Mouse (Mus musculus) lung, embryonic 15.5 days (tissue): ENCODE measurements around the gene S100a10. TPM values are rescaled to one million over a fixed set of nuclear protein-coding genes. Genes with fewer than 3 reads are reported as not detected.

Experiments
- ATAC-seq: fragments of 200-750 bp; cut with Nextera tagmentation; 2 replicates; pipeline ENCODE4 v1.8.0; 2017; ENCODE audit warnings: moderate number of reproducible peaks, borderline replicate concordance; ENCODE audit not compliant: low FRiP score, low TSS enrichment; ENCODE audit errors: extremely low read depth
- H3K27ac ChIP-seq: fragments of 300-500 bp; sonication (generic); 2 replicates; pipeline ENCODE4 v1.5.1; 2015; ENCODE audit warnings: moderate library complexity, mild to moderate bottlenecking, inconsistent platforms
- H3K27me3 ChIP-seq: fragments of 300-500 bp; sonication (generic); 2 replicates; pipeline ENCODE4 v1.6.1; 2015; ENCODE audit warnings: inconsistent platforms
- H3K36me3 ChIP-seq: fragments of 300-500 bp; sonication (generic); 2 replicates; pipeline ENCODE4 v1.6.1; 2015; ENCODE audit warnings: inconsistent platforms
- H3K4me1 ChIP-seq: fragments of 300-500 bp; sonication (generic); 2 replicates; pipeline ENCODE4 v1.6.1; 2015; ENCODE audit warnings: inconsistent platforms
- H3K4me2 ChIP-seq: fragments of 300-500 bp; sonication (generic); 2 replicates; pipeline ENCODE4 v1.6.1; 2015; ENCODE audit warnings: inconsistent platforms, mild to moderate bottlenecking, moderate library complexity
- H3K4me3 ChIP-seq: fragments of 300-500 bp; sonication (generic); 2 replicates; pipeline ENCODE4 v1.5.1; 2015; ENCODE audit warnings: mild to moderate bottlenecking, inconsistent platforms
- H3K9ac ChIP-seq: fragments of 300-500 bp; sonication (generic); 2 replicates; pipeline ENCODE4 v1.6.1; 2015; ENCODE audit warnings: inconsistent platforms
- H3K9me3 ChIP-seq: fragments of 300-500 bp; sonication (generic); 2 replicates; pipeline ENCODE4 v1.6.1; 2016; ENCODE audit warnings: inconsistent platforms
- WGBS: fragments of 180-500 bp; shearing (Covaris S2); methylation state at CpG from one replicate; pipeline ENCODE4 v1.1.7; 2015; 5-methylcytosine and 5-hydroxymethylcytosine counted together
- polyA plus RNA-seq: library from polyadenylated mRNA; unstranded; fragments of >200 nt; fragmentation: Nextera tagmentation; extraction: Ambion mirVana; gene quantifications from 2 replicates; pipeline ENCODE4 v1.2.1, GENCODE M21; 2015

Gene S100a10
- polyA plus RNA-seq, 1 experiment from 2014 or later, result 277 TPM

GRCm38 (mm10) chr3:93563216-93563615 is 8.3 kb downstream of the S100a10 start:
- Histone ChIP-seq H3K27me3 (no peaks in the 10 kb centered on the region), H3K4me2 (no peak overlapping the region), H3K4me1 (peaks cover 3% of the 10 kb centered on the region; the same call in 1 of the 2 replicates), H3K4me3 (no peak overlapping the region), H3K27ac (no peak overlapping the region), H3K9ac (no peak overlapping the region), H3K9me3 (no peaks in the 10 kb centered on the region), H3K36me3 (peaks cover 30% of the 10 kb centered on the region)
- 96% methylated on average over 4 of the region's 4 CpGs for WGBS
- ATAC-seq, result no peak

GRCm38 (mm10) chr3:93566892-93567291 is 12.0 kb downstream of the S100a10 start:
- Histone ChIP-seq H3K4me2 (no peak overlapping the region), H3K27me3 (no peaks in the 10 kb centered on the region), H3K4me1 (0 out of 2 replicates have a peak, but pooled peaks cover 3% of the 10 kb centered on the region), H3K9me3 (no peaks in the 10 kb centered on the region), H3K36me3 (peaks cover 20% of the 10 kb centered on the region), H3K27ac (no peak overlapping the region), H3K4me3 (no peak overlapping the region), H3K9ac (no peak overlapping the region)
- 83% methylated on average over 3 of the region's 3 CpGs for WGBS
- no peak for ATAC-seq

GRCm38 (mm10) chr3:93567721-93568120 is 12.8 kb downstream of the S100a10 start:
- ATAC-seq, result no peak
- 86% methylated on average over 6 of the region's 6 CpGs for WGBS
- no peak overlapping the region for H3K4me2 ChIP-seq

GRCm38 (mm10) chr3:93568428-93569040 is 13.7 kb downstream of the S100a10 start:
- H3K36me3 ChIP-seq, result peaks cover 9% of the 10 kb centered on the region
- no peak overlapping the region for H3K9ac ChIP-seq
- H3K27ac ChIP-seq, result peak overlapping the region; percentile 63
- no peaks in the 10 kb centered on the region for H3K9me3 ChIP-seq
- no peak overlapping the region for H3K4me3 ChIP-seq
- 43% methylated on average over 7 of the region's 7 CpGs for WGBS
- ATAC-seq, result peak; percentile 77; the same call in 1 of the 2 replicates
- H3K27me3 ChIP-seq, result no peaks in the 10 kb centered on the region
- H3K4me1 ChIP-seq, result 0 out of 2 replicates have a peak, but pooled peaks cover 3% of the 10 kb centered on the region
- H3K4me2 ChIP-seq, result 0 out of 2 replicates have a peak overlapping the region, but pooled peaks have one; percentile 4

More at GRCm38 (mm10) chr3:93567721-93568120, 12.8 kb downstream of the S100a10 start:
- 0 out of 2 replicates have a peak, but pooled peaks cover 3% of the 10 kb centered on the region for H3K4me1 ChIP-seq
- H3K4me3 ChIP-seq, result no peak overlapping the region
- H3K9me3 ChIP-seq, result no peaks in the 10 kb centered on the region
- H3K27me3 ChIP-seq, result no peaks in the 10 kb centered on the region
- peaks cover 14% of the 10 kb centered on the region for H3K36me3 ChIP-seq
- peak overlapping the region; percentile 63 for H3K27ac ChIP-seq
- H3K9ac ChIP-seq, result no peak overlapping the region

GRCm38 (mm10) chr3:93569046-93569445 is 14.2 kb downstream of the S100a10 start:
- no peaks in the 10 kb centered on the region for H3K9me3 ChIP-seq
- H3K9ac ChIP-seq, result no peak overlapping the region
- no peaks in the 10 kb centered on the region for H3K27me3 ChIP-seq
- no peak overlapping the region for H3K4me2 ChIP-seq
- ATAC-seq, result no peak
- H3K36me3 ChIP-seq, result peaks cover 9% of the 10 kb centered on the region
- 0 out of 2 replicates have a peak, but pooled peaks cover 3% of the 10 kb centered on the region for H3K4me1 ChIP-seq
- WGBS, result 40% methylated on average over 2 of the region's 2 CpGs
- H3K4me3 ChIP-seq, result no peak overlapping the region
- H3K27ac ChIP-seq, result peak overlapping the region; percentile 63

- ATAC-seq, result no peak
- Histone ChIP-seq H3K4me2 (no peak overlapping the region), H3K4me1 (0 out of 2 replicates have a peak, but pooled peaks cover 3% of the 10 kb centered on the region), H3K27me3 (no peaks in the 10 kb centered on the region), H3K4me3 (no peak overlapping the region), H3K36me3 (no peaks in the 10 kb centered on the region), H3K9ac (no peak overlapping the region), H3K27ac (no peak overlapping the region), H3K9me3 (no peaks in the 10 kb centered on the region)
- WGBS, result 63% methylated on average over 5 of the region's 5 CpGs
Observed at GRCm38 (mm10) chr3:93572058-93572791, 17.3 kb downstream of the S100a10 start.

GRCm38 (mm10) chr3:93579317-93580038 is 24.6 kb downstream of the S100a10 start:
- Histone ChIP-seq H3K4me1 (no peaks in the 10 kb centered on the region), H3K4me2 (no peak overlapping the region), H3K9me3 (no peaks in the 10 kb centered on the region), H3K4me3 (no peak overlapping the region), H3K27me3 (no peaks in the 10 kb centered on the region), H3K36me3 (no peaks in the 10 kb centered on the region), H3K9ac (no peak overlapping the region), H3K27ac (no peak overlapping the region)
- no peak for ATAC-seq
- 55% methylated on average over 6 of the region's 6 CpGs for WGBS

GRCm38 (mm10) chr3:93580039-93580403 is 25.1 kb downstream of the S100a10 start:
- no peaks in the 10 kb centered on the region for H3K9me3 ChIP-seq
- ATAC-seq, result no peak
- H3K27ac ChIP-seq, result no peak overlapping the region
- no peak overlapping the region for H3K4me2 ChIP-seq
- H3K27me3 ChIP-seq, result no peaks in the 10 kb centered on the region
- H3K4me3 ChIP-seq, result no peak overlapping the region
- no peaks in the 10 kb centered on the region for H3K4me1 ChIP-seq
- H3K9ac ChIP-seq, result no peak overlapping the region
- no peaks in the 10 kb centered on the region for H3K36me3 ChIP-seq
- 92% methylated on average over 2 of the region's 2 CpGs for WGBS

GRCm38 (mm10) chr3:93580946-93581345 is 26.1 kb downstream of the S100a10 start:
- Histone ChIP-seq H3K4me1 (no peaks in the 10 kb centered on the region), H3K4me3 (no peak overlapping the region), H3K4me2 (no peak overlapping the region), H3K9ac (no peak overlapping the region), H3K27ac (no peak overlapping the region), H3K9me3 (no peaks in the 10 kb centered on the region), H3K27me3 (no peaks in the 10 kb centered on the region), H3K36me3 (no peaks in the 10 kb centered on the region)
- 28% methylated on average over 2 of the region's 2 CpGs for whole genome bisulfite sequencing
- no peak for ATAC-seq

- Histone ChIP-seq H3K4me3 (no peak overlapping the region), H3K27me3 (no peaks in the 10 kb centered on the region), H3K36me3 (no peaks in the 10 kb centered on the region), H3K4me1 (no peaks in the 10 kb centered on the region), H3K9ac (no peak overlapping the region), H3K9me3 (no peaks in the 10 kb centered on the region), H3K4me2 (no peak overlapping the region), H3K27ac (no peak overlapping the region)
- 81% methylated on average over 4 of the region's 4 CpGs for WGBS
- ATAC-seq, result no peak
Observed at GRCm38 (mm10) chr3:93581687-93582086, 26.8 kb downstream of the S100a10 start.

GRCm38 (mm10) chr3:93583056-93583455 is 28.2 kb downstream of the S100a10 start:
- H3K9me3 ChIP-seq, result no peaks in the 10 kb centered on the region
- H3K9ac ChIP-seq, result no peak overlapping the region
- WGBS, result 59% methylated on average over 2 of the region's 2 CpGs
- H3K4me1 ChIP-seq, result no peaks in the 10 kb centered on the region
- no peak overlapping the region for H3K27ac ChIP-seq
- no peaks in the 10 kb centered on the region for H3K36me3 ChIP-seq
- ATAC-seq, result no peak
- H3K4me2 ChIP-seq, result no peak overlapping the region
- no peaks in the 10 kb centered on the region for H3K27me3 ChIP-seq
- no peak overlapping the region for H3K4me3 ChIP-seq

- 73% methylated on average over 5 of the region's 5 CpGs for WGBS
- H3K4me1 ChIP-seq, result no peaks in the 10 kb centered on the region
- no peak overlapping the region for H3K27ac ChIP-seq
Observed at GRCm38 (mm10) chr3:93589629-93590028, 34.7 kb downstream of the S100a10 start.

More at GRCm38 (mm10) chr3:93589629-93590028, 34.7 kb downstream of the S100a10 start:
- ATAC-seq, result no peak
- Histone ChIP-seq H3K36me3 (no peaks in the 10 kb centered on the region), H3K4me2 (no peak overlapping the region), H3K9me3 (no peaks in the 10 kb centered on the region), H3K27me3 (no peaks in the 10 kb centered on the region), H3K9ac (no peak overlapping the region), H3K4me3 (no peak overlapping the region)
